Mouse (Mus musculus): ENCODE measurements around the gene Tmcc3. TPM values are rescaled to one million over a fixed set of nuclear protein-coding genes. Genes with fewer than 3 reads are reported as not detected.
A peak's percentile ranks its signal among the peaks of the same experiment; 100 is the strongest.

Gene Tmcc3
- polyA plus RNA-seq, 1 experiment, result 14.8 TPM

DNA sequence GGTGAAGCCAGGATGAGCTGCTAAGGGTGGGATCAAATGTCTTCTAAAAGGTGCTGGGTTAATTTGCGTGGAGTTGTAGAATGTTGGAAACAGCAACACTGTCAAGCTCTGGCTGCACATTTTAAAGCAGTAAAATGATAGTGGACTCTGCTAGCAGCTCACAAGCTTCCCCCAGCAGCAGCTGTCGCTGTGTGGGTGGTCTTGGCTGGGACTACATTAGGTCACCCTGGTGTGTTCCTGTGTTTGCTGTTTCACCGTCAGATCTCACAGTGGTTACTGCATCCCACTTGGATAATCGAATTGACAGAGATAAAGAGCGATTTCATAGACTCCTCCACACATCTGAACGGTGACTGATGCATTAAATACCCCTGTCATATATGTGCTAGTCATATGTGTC lies 146.9 kb downstream of the Tmcc3 start:
- no peaks in the 10 kb centered on the region for H3K36me3 ChIP-seq (ENCODE audit: control insufficient read depth, insufficient read depth, low read length, poor library complexity, severe bottlenecking)
- no peaks in the 10 kb centered on the region for H3K9me3 ChIP-seq (replicated peaks; ENCODE audit: control insufficient read depth, insufficient read depth, low read length, poor library complexity, severe bottlenecking)
- H3K4me3 ChIP-seq (ENCODE audit: low read depth, low read length), result no peak overlapping the region
- TF ChIP-seq POLR2A (IDR thresholded peaks at IDR 0.05; ENCODE audit: insufficient read depth, low read length) (no peak), CTCF (IDR thresholded peaks at IDR 0.05; ENCODE audit: low read depth, low read length) (no peak), EP300 (IDR thresholded peaks at IDR 0.05; ENCODE audit: insufficient read depth, low read depth, low read length) (no peak)
- H3K27me3 ChIP-seq (ENCODE audit: control insufficient read depth, insufficient read depth, low read length, poor library complexity, severe bottlenecking), result no peaks in the 10 kb centered on the region
- H3K27ac ChIP-seq (ENCODE audit: insufficient read depth, low read length), result no peak overlapping the region
- H3K9ac ChIP-seq (ENCODE audit: low read depth, poor library complexity, severe bottlenecking), result no peak overlapping the region
- H3K4me1 ChIP-seq (ENCODE audit: control insufficient read depth, insufficient read depth, low read length), result no peaks in the 10 kb centered on the region

DNA sequence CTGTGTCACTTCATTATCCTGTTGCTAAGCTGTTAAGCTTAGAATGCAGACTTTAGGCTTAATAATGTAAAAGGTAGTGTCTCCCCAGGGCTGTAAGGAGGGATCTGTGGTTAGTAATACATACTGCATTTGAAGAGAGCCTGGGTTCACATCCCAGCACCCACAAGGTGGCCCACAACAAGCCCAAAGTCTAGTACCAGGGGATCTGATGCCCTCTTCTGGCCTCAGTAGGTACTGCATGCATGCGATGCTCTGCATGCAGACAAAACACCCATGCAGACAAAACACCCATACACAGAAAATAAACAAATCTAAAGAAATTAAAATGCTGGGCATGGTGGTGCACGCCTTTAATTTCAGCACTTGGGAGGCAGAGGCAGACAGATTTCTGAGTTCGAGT lies 149.6 kb downstream of the Tmcc3 start:
- H3K36me3 ChIP-seq (ENCODE audit: control insufficient read depth, insufficient read depth, low read length, poor library complexity, severe bottlenecking), result no peaks in the 10 kb centered on the region
- no peaks in the 10 kb centered on the region for H3K9me3 ChIP-seq (replicated peaks; ENCODE audit: control insufficient read depth, insufficient read depth, low read length, poor library complexity, severe bottlenecking)
- H3K27ac ChIP-seq (ENCODE audit: insufficient read depth, low read length), result no peak overlapping the region
- H3K27me3 ChIP-seq (ENCODE audit: control insufficient read depth, insufficient read depth, low read length, poor library complexity, severe bottlenecking), result no peaks in the 10 kb centered on the region
- TF ChIP-seq POLR2A (IDR thresholded peaks at IDR 0.05; ENCODE audit: insufficient read depth, low read length) (no peak), CTCF (IDR thresholded peaks at IDR 0.05; ENCODE audit: low read depth, low read length) (peak; percentile 81), EP300 (IDR thresholded peaks at IDR 0.05; ENCODE audit: insufficient read depth, low read depth, low read length) (no peak)
- no peak overlapping the region for H3K9ac ChIP-seq (ENCODE audit: low read depth, poor library complexity, severe bottlenecking)
- H3K4me3 ChIP-seq (ENCODE audit: low read depth, low read length), result no peak overlapping the region
- H3K4me1 ChIP-seq (ENCODE audit: control insufficient read depth, insufficient read depth, low read length), result no peaks in the 10 kb centered on the region

DNA sequence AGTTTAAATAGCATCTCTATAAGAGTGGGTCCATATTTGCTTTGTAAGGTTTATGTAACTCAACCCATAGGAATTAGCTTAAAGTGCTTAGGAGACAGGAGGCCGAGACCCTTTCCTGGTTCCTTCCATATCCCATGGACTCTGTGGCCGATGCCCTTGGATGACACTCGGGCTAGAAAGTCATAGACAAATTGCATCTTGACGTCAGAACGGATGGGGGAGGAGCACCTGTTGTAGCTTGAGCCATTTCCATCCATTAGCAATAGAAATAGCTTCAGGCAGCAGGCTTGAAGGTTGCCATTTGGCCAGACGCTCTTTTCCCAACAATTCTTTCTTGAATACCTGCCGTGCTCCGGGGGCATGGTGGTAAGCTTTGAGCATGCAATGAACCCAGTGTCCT lies 150.1 kb downstream of the Tmcc3 start:
- Histone ChIP-seq H3K27me3 (ENCODE audit: control insufficient read depth, insufficient read depth, low read length, poor library complexity, severe bottlenecking) (no peaks in the 10 kb centered on the region), H3K4me3 (ENCODE audit: low read depth, low read length) (no peak overlapping the region), H3K9me3 (replicated peaks; ENCODE audit: control insufficient read depth, insufficient read depth, low read length, poor library complexity, severe bottlenecking) (no peaks in the 10 kb centered on the region), H3K4me1 (ENCODE audit: control insufficient read depth, insufficient read depth, low read length) (no peaks in the 10 kb centered on the region), H3K36me3 (ENCODE audit: control insufficient read depth, insufficient read depth, low read length, poor library complexity, severe bottlenecking) (no peaks in the 10 kb centered on the region), H3K9ac (ENCODE audit: low read depth, poor library complexity, severe bottlenecking) (no peak overlapping the region), H3K27ac (ENCODE audit: insufficient read depth, low read length) (no peak overlapping the region)
- TF ChIP-seq CTCF (IDR thresholded peaks at IDR 0.05; ENCODE audit: low read depth, low read length) (no peak), POLR2A (IDR thresholded peaks at IDR 0.05; ENCODE audit: insufficient read depth, low read length) (no peak), EP300 (IDR thresholded peaks at IDR 0.05; ENCODE audit: insufficient read depth, low read depth, low read length) (no peak)

DNA sequence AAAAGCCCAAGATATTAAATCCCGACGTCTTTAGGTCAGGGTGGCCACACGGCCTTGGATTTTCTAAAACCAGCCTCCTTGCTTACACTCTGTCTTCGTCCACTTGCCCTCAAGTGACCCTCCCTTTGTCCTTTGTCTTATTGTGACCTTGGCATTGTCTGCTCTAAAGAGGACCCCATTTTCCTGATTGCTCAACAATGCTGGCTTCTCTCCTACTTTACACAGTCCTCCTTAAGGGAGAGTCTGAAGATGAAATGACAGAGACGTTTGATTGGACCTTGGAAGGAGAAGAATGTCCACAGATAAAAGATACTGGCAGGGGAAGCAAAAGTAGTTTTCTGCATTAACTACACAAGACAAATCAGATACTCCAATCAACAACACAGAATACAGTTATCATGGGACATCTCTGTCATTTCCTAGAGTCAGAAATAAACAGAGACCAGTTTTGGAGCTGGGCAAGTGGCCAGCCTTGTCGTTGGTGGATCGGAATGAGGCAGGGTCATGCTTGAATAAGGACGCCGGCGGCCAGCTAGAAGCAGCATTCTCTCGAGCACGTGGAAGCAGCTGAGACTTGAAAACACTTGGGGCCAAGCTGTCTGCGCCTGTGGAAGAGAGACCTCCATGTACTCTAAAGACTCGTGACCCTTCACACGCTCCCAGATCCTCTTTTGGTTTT lies 150.8 kb downstream of the Tmcc3 start:
- Histone ChIP-seq H3K4me1 (ENCODE audit: control insufficient read depth, insufficient read depth, low read length) (no peaks in the 10 kb centered on the region), H3K9me3 (replicated peaks; ENCODE audit: control insufficient read depth, insufficient read depth, low read length, poor library complexity, severe bottlenecking) (no peaks in the 10 kb centered on the region), H3K9ac (ENCODE audit: low read depth, poor library complexity, severe bottlenecking) (no peak overlapping the region), H3K36me3 (ENCODE audit: control insufficient read depth, insufficient read depth, low read length, poor library complexity, severe bottlenecking) (no peaks in the 10 kb centered on the region), H3K27me3 (ENCODE audit: control insufficient read depth, insufficient read depth, low read length, poor library complexity, severe bottlenecking) (no peaks in the 10 kb centered on the region), H3K27ac (ENCODE audit: insufficient read depth, low read length) (no peak overlapping the region), H3K4me3 (ENCODE audit: low read depth, low read length) (no peak overlapping the region)
- TF ChIP-seq POLR2A (IDR thresholded peaks at IDR 0.05; ENCODE audit: insufficient read depth, low read length) (no peak), EP300 (IDR thresholded peaks at IDR 0.05; ENCODE audit: insufficient read depth, low read depth, low read length) (no peak), CTCF (IDR thresholded peaks at IDR 0.05; ENCODE audit: low read depth, low read length) (no peak)

DNA sequence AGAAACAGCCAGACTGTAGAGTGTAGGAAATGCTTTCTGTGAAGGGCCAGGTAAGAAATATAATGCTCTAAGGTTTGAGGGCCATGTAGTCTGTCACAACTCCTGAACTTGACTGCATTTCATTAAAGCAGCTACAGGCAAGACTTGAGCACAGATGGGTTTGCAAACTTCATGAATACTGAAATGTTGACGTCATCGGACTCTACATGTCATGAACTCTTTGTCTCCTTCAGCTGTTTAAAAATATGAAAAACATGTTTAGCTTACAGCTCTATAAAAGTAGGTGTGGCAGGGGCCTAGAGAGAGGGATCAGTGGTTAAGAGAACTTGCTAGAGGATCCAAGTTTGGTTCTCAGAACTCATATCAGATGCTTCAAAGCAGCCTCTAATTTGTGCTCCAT lies 151.7 kb downstream of the Tmcc3 start:
- H3K9ac ChIP-seq (ENCODE audit: low read depth, poor library complexity, severe bottlenecking), result no peak overlapping the region
- no peak for TF ChIP-seq CTCF (IDR thresholded peaks at IDR 0.05; ENCODE audit: low read depth, low read length)
- no peak for TF ChIP-seq EP300 (IDR thresholded peaks at IDR 0.05; ENCODE audit: insufficient read depth, low read depth, low read length)
- TF ChIP-seq POLR2A (IDR thresholded peaks at IDR 0.05; ENCODE audit: insufficient read depth, low read length), result no peak
- no peaks in the 10 kb centered on the region for H3K4me1 ChIP-seq (ENCODE audit: control insufficient read depth, insufficient read depth, low read length)
- no peaks in the 10 kb centered on the region for H3K27me3 ChIP-seq (ENCODE audit: control insufficient read depth, insufficient read depth, low read length, poor library complexity, severe bottlenecking)
- H3K9me3 ChIP-seq (replicated peaks; ENCODE audit: control insufficient read depth, insufficient read depth, low read length, poor library complexity, severe bottlenecking), result no peaks in the 10 kb centered on the region
- no peaks in the 10 kb centered on the region for H3K36me3 ChIP-seq (ENCODE audit: control insufficient read depth, insufficient read depth, low read length, poor library complexity, severe bottlenecking)
- no peak overlapping the region for H3K4me3 ChIP-seq (ENCODE audit: low read depth, low read length)
- H3K27ac ChIP-seq (ENCODE audit: insufficient read depth, low read length), result no peak overlapping the region

DNA sequence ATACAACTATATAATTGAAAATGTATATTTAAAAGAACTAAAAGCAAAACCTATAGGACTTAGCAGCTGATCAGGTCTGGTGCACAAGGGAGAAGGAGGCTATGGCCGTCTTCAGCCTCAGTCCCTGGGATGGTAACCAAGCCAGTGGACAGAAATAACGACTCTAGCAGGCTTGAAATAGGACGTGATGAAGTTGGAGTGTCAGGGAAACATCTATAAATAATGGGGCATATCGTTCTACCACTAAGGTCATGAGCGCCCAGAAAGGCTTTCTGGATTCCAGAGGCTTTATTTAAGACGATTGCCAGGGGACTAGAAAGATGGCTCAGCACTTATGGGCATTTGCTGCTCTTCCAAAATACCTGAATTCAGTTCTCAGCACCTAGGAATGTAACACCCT lies 153.9 kb downstream of the Tmcc3 start:
- no peaks in the 10 kb centered on the region for H3K36me3 ChIP-seq (ENCODE audit: control insufficient read depth, insufficient read depth, low read length, poor library complexity, severe bottlenecking)
- H3K9me3 ChIP-seq (replicated peaks; ENCODE audit: control insufficient read depth, insufficient read depth, low read length, poor library complexity, severe bottlenecking), result no peaks in the 10 kb centered on the region
- no peak for TF ChIP-seq POLR2A (IDR thresholded peaks at IDR 0.05; ENCODE audit: insufficient read depth, low read length)
- no peak for TF ChIP-seq EP300 (IDR thresholded peaks at IDR 0.05; ENCODE audit: insufficient read depth, low read depth, low read length)
- no peak for TF ChIP-seq CTCF (IDR thresholded peaks at IDR 0.05; ENCODE audit: low read depth, low read length)
- H3K4me1 ChIP-seq (ENCODE audit: control insufficient read depth, insufficient read depth, low read length), result no peaks in the 10 kb centered on the region
- no peak overlapping the region for H3K4me3 ChIP-seq (ENCODE audit: low read depth, low read length)
- no peak overlapping the region for H3K9ac ChIP-seq (ENCODE audit: low read depth, poor library complexity, severe bottlenecking)
- H3K27me3 ChIP-seq (ENCODE audit: control insufficient read depth, insufficient read depth, low read length, poor library complexity, severe bottlenecking), result no peaks in the 10 kb centered on the region
- no peak overlapping the region for H3K27ac ChIP-seq (ENCODE audit: insufficient read depth, low read length)

Measured in ES-Bruce4 (cell line).